Mouse (Mus musculus) limb, embryonic 14.5 days (tissue): ENCODE results near the gene Dcaf8. TPM values are rescaled to one million over a fixed set of nuclear protein-coding genes. Genes with fewer than 3 reads are reported as not detected.

Experiments used
- ATAC-seq: fragments of 200-750 bp; cut with Nextera tagmentation; 2 replicates; pipeline ENCODE4 v1.8.0; 2017; ENCODE audit warnings: low read depth, moderate number of reproducible peaks, moderate TSS enrichment; ENCODE audit not compliant: low FRiP score
- DNase-seq: peaks from one replicate; pipeline ENCODE4 v3.0.0-alpha.2; 2015; ENCODE audit warnings: low spot score
- H3K27ac ChIP-seq: fragments of 300-500 bp; sonication (generic); replicated peaks from 2 replicates; pipeline ENCODE4 v1.5.1; 2014; ENCODE audit warnings: low read depth, mild to moderate bottlenecking, low read length, moderate library complexity, mixed read lengths
- H3K27me3 ChIP-seq: fragments of 300-500 bp; sonication (generic); 2 replicates; pipeline ENCODE4 v1.6.1; 2014; ENCODE audit warnings: low read length, mixed read lengths; ENCODE audit not compliant: control insufficient read depth, insufficient read depth
- H3K36me3 ChIP-seq: fragments of 300-500 bp; sonication (generic); 2 replicates; pipeline ENCODE4 v1.6.1; 2014; ENCODE audit warnings: mild to moderate bottlenecking, low read length, moderate library complexity, mixed read lengths; ENCODE audit not compliant: control insufficient read depth, insufficient read depth
- H3K4me1 ChIP-seq: fragments of 300-500 bp; sonication (generic); 2 replicates; pipeline ENCODE4 v1.6.1; 2014; ENCODE audit warnings: antibody characterized with exemption, low read length, mixed read lengths; ENCODE audit not compliant: control insufficient read depth, insufficient read depth
- H3K4me2 ChIP-seq: fragments of 300-500 bp; sonication (generic); replicated peaks from 2 replicates; pipeline ENCODE4 v1.6.1; 2014; ENCODE audit warnings: low read depth, mild to moderate bottlenecking, low read length, moderate library complexity; ENCODE audit not compliant: severe bottlenecking
- H3K4me3 ChIP-seq: fragments of 300-500 bp; sonication (generic); replicated peaks from 2 replicates; pipeline ENCODE4 v1.5.1; 2014; ENCODE audit warnings: low read length
- H3K9ac ChIP-seq: fragments of 300-500 bp; sonication (generic); 2 replicates; pipeline ENCODE4 v1.6.1; 2014; ENCODE audit warnings: mild to moderate bottlenecking, low read depth, low read length, moderate library complexity; ENCODE audit not compliant: severe bottlenecking
- H3K9me3 ChIP-seq: fragments of 300-500 bp; sonication (generic); 2 replicates; pipeline ENCODE4 v1.6.1; 2016; ENCODE audit warnings: low read length; ENCODE audit not compliant: control insufficient read depth
- POLR2A ChIP-seq: fragments of 200-500 bp; IDR thresholded peaks from 2 replicates; pipeline ENCODE4 v1.8.0; 2012; ENCODE audit warnings: inconsistent platforms, mild to moderate bottlenecking, moderate library complexity, borderline replicate concordance; ENCODE audit not compliant: insufficient read depth, insufficient read length; ENCODE audit errors: extremely low read depth
- WGBS: fragments of 180-500 bp; shearing (Covaris S2); extraction: QIAGEN DNeasy Blood & Tissue Kit; methylation state at CpG from one replicate; pipeline ENCODE4 v1.1.7; 2014; 5-methylcytosine and 5-hydroxymethylcytosine counted together
- polyA plus RNA-seq, 2 experiments: library from polyadenylated mRNA; depleted of rRNA in 1 of 2; stranded (reverse) in 1 of 2; unstranded in 1 of 2; fragments of >200 nt; fragmentation: Nextera tagmentation in 1 of 2; extraction: Ambion mirVana in 1 of 2; gene quantifications; 2 replicates each; pipeline versions ENCODE4 v1.2.1 to v1.2.3; 2012 to 2014

Dcaf8 gene
- polyA plus RNA-seq, 2 experiments = 120 to 121 TPM

- Histone ChIP-seq H3K9ac (no peak overlapping the region), H3K4me3 (no peak overlapping the region), H3K27me3 (no peaks in the 10 kb centered on the region), H3K9me3 (no peaks in the 10 kb centered on the region), H3K36me3 (no peaks in the 10 kb centered on the region), H3K4me1 (peaks cover 43% of the 10 kb centered on the region), H3K27ac (no peak overlapping the region), H3K4me2 (no peak overlapping the region)
- 65% methylated on average over 15 of the region's 15 CpGs for WGBS
- TF ChIP-seq POLR2A = no peak
- DNase-seq = no peak
- no peak for ATAC-seq
Observed at GRCm38 (mm10) chr1:172218164-172218910, 70.5 kb downstream of the Dcaf8 start.

- Histone ChIP-seq H3K27me3 (no peaks in the 10 kb centered on the region), H3K36me3 (no peaks in the 10 kb centered on the region), H3K27ac (peak within 1 kb of the TSS; percentile 89), H3K4me1 (peaks cover 43% of the 10 kb centered on the region), H3K9me3 (no peaks in the 10 kb centered on the region), H3K4me2 (no peak within 1 kb of the TSS; the same call in 1 of the 2 replicates), H3K9ac (no peak within 1 kb of the TSS), H3K4me3 (no peak within 1 kb of the TSS)
- DNase-seq = no peak
- ATAC-seq = no peak
- 74% methylated on average over 19 of the region's 19 CpGs for WGBS
- TF ChIP-seq POLR2A = no peak
Observed at GRCm38 (mm10) chr1:172219451-172220406, 71.8 kb downstream of the Dcaf8 start, which contains the start of gene Casq1. Gene Casq1 (minus strand): TSS chr1:172219868.

- WGBS = 21% methylated on average over 10 of the region's 10 CpGs
- ATAC-seq (peak; percentile 66), DNase-seq (peak; percentile 97)
- Histone ChIP-seq H3K9me3 (no peaks in the 10 kb centered on the region), H3K9ac (no peak overlapping the region), H3K36me3 (no peaks in the 10 kb centered on the region), H3K4me2 (no peak overlapping the region; the same call in 1 of the 2 replicates), H3K27ac (peak overlapping the region; percentile 89), H3K27me3 (no peaks in the 10 kb centered on the region), H3K4me3 (no peak overlapping the region), H3K4me1 (peaks cover 43% of the 10 kb centered on the region)
- TF ChIP-seq POLR2A = no peak
Observed at GRCm38 (mm10) chr1:172220414-172220813, 72.5 kb downstream of the Dcaf8 start.

- Histone ChIP-seq H3K27me3 (no peaks in the 10 kb centered on the region), H3K4me1 (peaks cover 43% of the 10 kb centered on the region), H3K27ac (peak overlapping the region; percentile 89), H3K9me3 (no peaks in the 10 kb centered on the region), H3K36me3 (no peaks in the 10 kb centered on the region), H3K9ac (0 out of 2 replicates have a peak overlapping the region, but pooled peaks have one; percentile 44), H3K4me2 (no peak overlapping the region), H3K4me3 (no peak overlapping the region)
- DNase-seq (peak; percentile 78), ATAC-seq (peak; percentile 79)
- TF ChIP-seq POLR2A = no peak
- WGBS = 29% methylated on average over 11 of the region's 11 CpGs
Observed at GRCm38 (mm10) chr1:172221297-172222063, 73.6 kb downstream of the Dcaf8 start.
